Mouse (Mus musculus): ENCODE measurements around the gene Nxpe3. TPM values are rescaled to one million over a fixed set of nuclear protein-coding genes. Genes with fewer than 3 reads are reported as not detected.
A peak's percentile ranks its signal among the peaks of the same experiment; 100 is the strongest.
"Not testable (repeated sequence)": the region's sequence is repeated elsewhere in the genome, so short reads cannot be mapped to it uniquely, and the experiment has no call there.

Gene Nxpe3
- polyA plus RNA-seq, 1 experiment from 2014 or later = 0.95 TPM

DNA sequence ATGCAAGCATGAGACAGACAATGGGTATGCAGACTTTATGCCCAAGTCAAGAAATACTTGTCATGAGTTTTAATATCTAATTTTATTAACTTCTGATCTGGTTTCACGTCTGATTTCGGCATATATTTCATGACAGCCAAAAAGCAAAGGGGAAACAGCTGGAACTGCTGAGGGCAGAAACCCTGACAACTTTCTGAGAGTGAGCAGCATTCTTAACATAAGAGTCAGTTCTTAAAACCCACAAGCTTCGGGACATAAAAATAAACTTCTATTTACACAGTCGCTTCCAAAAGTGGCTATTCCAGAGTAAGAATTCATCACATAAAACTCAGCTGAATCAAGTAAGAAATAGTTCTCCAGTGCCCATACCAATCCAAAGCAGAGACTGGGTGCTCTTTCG is 52.0 kb downstream of the Nxpe3 start:
- Histone ChIP-seq H3K27me3 (ENCODE audit: low read depth, poor library complexity, severe bottlenecking) (no peaks in the 10 kb centered on the region), H3K27ac (replicated peaks) (no peak overlapping the region), H3K9me3 (replicated peaks) (0 out of 2 replicates have a peak, but pooled peaks cover 8% of the 10 kb centered on the region), H3K4me1 (peaks cover 10% of the 10 kb centered on the region), H3K4me3 (no peak overlapping the region), H3K36me3 (peaks cover 17% of the 10 kb centered on the region)
- 93% methylated on average over 5 of the region's 5 CpGs for WGBS
- no peak for DNase-seq (ENCODE audit: low spot score)

DNA sequence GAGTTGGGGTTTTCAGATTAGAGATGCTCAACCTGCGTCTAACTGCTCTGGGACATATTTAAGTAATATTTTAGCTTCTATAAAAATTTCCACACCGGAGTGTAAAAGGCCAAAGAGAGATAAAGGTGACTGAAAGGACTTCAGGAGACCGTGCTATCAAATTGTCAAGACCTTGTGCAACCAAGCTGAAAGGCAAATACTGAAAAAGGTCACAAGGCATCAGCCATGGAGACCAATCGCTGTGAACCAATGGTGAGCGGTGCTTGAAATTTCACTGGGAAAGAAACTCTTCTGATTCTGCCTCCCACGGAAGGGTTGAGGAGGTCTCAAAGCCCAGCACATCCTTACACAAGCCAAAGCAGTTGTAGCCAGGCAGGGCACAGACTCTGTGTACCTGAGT is 53.6 kb downstream of the Nxpe3 start:
- peaks cover 17% of the 10 kb centered on the region for H3K4me1 ChIP-seq
- no peak for DNase-seq (ENCODE audit: low spot score)
- WGBS = 91% methylated on average over 6 of the region's 6 CpGs

DNA sequence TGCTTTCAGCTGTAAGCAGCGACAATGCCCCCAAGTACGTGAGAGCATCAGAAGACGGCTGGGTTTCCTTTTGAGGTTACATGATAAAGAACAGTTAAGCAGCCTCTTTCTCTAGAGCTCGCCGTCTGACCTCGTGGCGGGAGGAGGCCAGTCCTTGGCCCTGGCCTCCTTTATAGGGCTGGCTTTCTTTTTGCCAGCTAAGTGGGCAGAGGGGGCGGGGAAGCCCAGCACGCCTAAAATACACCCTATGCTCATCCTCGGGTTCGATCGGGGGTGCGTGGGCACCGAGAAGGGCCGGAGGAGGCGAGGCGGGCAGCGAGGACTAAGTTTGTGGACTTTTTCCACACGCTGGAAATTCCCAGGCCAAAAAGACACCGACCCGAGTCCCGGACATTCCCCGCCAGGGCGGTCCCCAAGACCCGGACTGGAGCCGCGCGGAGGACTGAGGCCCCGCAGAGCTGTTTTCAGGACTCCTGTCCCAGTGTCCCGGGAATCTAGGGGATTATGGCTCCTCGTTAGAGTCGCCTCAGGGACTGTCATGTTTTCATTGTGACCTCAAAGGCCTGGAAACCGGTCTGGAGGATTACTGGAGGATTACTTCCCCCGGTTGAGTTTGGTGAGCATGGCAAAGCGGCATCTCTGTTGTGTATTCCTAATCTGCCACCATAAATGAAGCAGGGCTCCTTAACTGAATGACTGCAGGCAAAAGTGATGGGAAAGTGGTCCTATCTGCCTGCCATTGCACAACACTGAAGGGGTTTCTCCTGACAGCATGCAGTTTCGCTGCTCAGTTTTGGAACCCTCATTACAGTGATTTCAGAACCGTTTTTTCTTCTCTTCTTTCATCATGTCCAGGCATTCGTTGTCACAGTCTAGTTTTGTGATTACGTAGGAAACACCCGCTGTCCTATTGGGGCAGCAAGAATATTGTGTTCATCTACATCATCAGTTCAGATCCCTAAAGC is 56.3 kb downstream of the Nxpe3 start, which contains the start of gene Nfkbiz:
TSS of gene Nfkbiz (minus strand) at position 390 of the 965 bp plus-strand sequence.
- Histone ChIP-seq H3K27ac (replicated peaks) (peak within 1 kb of the TSS; percentile 98), H3K9me3 (replicated peaks) (no peaks in the 10 kb centered on the region), H3K27me3 (ENCODE audit: low read depth, poor library complexity, severe bottlenecking) (no peaks in the 10 kb centered on the region), H3K4me3 (peak within 1 kb of the TSS; percentile 58), H3K4me1 (peaks cover 30% of the 10 kb centered on the region), H3K36me3 (peaks cover 14% of the 10 kb centered on the region)
- WGBS = under 1% methylated on average over 40 of the region's 40 CpGs
- DNase-seq (ENCODE audit: low spot score) = peak; percentile 93

More for the DNA sequence above, 53.6 kb downstream of the Nxpe3 start:
- H3K36me3 ChIP-seq = peaks cover 17% of the 10 kb centered on the region
- H3K9me3 ChIP-seq (replicated peaks) = 0 out of 2 replicates have a peak, but pooled peaks cover 6% of the 10 kb centered on the region
- no peak overlapping the region for H3K4me3 ChIP-seq
- no peaks in the 10 kb centered on the region for H3K27me3 ChIP-seq (ENCODE audit: low read depth, poor library complexity, severe bottlenecking)
- no peak overlapping the region for H3K27ac ChIP-seq (replicated peaks)

DNA sequence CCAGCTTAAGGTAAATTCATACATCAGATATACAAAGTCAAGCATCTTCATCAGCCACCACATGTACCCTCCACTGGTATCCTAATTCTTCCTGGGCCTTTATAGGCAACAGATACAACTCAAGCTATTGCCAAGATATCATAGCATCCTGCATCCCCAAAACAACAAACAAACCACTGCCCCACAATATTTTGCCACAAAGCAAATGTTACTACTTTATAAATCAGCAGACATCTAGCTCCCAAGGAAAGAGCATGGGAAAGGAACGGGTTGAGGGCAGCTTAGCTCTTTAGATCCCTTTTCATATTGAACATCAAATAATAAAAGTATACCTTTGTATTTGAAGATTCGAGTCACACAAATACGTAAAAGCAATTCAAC is 57.0 kb downstream of the Nxpe3 start:
- Histone ChIP-seq H3K9me3 (replicated peaks) (no peaks in the 10 kb centered on the region), H3K36me3 (peaks cover 14% of the 10 kb centered on the region), H3K4me1 (peaks cover 30% of the 10 kb centered on the region), H3K27ac (replicated peaks) (peak overlapping the region; percentile 98), H3K27me3 (ENCODE audit: low read depth, poor library complexity, severe bottlenecking) (no peaks in the 10 kb centered on the region), H3K4me3 (peak overlapping the region; percentile 58)
- 14% methylated on average over 3 of the region's 3 CpGs for WGBS
- no peak for DNase-seq (ENCODE audit: low spot score)

DNA sequence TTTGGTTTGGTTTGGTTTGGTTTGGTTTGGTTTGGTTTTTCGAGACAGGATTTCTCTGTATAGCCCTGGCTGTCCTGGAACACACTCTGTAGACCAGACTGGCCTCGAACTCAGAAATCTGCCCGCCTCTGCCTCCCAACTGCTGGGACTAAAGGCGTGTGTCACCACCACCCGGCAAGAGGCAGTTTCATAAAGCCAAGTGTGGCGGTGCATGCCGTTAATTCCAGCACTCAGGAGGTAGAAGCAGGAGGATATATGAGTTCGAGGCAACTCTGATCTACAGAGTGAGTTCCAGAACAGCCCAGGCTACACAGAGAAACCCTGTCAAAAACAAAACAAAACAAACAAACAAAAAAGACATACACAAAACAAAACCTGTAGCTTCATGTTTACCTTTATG is 57.4 kb downstream of the Nxpe3 start:
- not testable (repeated sequence) for H3K27me3 ChIP-seq (ENCODE audit: low read depth, poor library complexity, severe bottlenecking); DNase-seq (ENCODE audit: low spot score)
- 93% methylated on average over 8 of the region's 8 CpGs for WGBS

DNA sequence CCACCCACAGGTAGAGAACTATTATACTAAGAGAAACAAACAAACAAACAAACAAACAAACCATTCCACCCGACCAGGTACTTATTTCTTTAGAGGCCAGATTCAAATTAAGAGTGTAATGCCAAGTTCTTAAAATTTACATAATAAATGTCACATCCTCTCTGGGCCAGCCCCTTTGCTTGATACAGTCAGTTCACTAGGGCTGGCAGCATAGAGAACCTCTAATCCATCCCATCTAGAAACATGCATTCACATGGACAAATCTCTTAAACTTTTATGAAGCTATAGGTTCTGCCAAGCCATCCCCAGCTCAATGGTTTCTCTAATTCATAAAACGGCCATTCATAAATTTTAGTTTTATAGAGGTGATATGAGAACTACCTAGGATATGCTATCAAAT is 57.9 kb downstream of the Nxpe3 start:
- WGBS = 84% methylated on average over 2 of the region's 2 CpGs
- H3K4me3 ChIP-seq = no peak overlapping the region
- H3K9me3 ChIP-seq (replicated peaks) = no peaks in the 10 kb centered on the region
- H3K27ac ChIP-seq (replicated peaks) = no peak overlapping the region
- no peak for DNase-seq (ENCODE audit: low spot score)
- no peaks in the 10 kb centered on the region for H3K27me3 ChIP-seq (ENCODE audit: low read depth, poor library complexity, severe bottlenecking)
- peaks cover 15% of the 10 kb centered on the region for H3K36me3 ChIP-seq
- H3K4me1 ChIP-seq = peaks cover 30% of the 10 kb centered on the region

More for the DNA sequence above, 57.4 kb downstream of the Nxpe3 start:
- peak overlapping the region; percentile 58 for H3K4me3 ChIP-seq
- peak overlapping the region; percentile 98 for H3K27ac ChIP-seq (replicated peaks)
- not testable (repeated sequence) for H3K9me3 ChIP-seq (replicated peaks)
- peaks cover 14% of the 10 kb centered on the region for H3K36me3 ChIP-seq
- H3K4me1 ChIP-seq = peaks cover 30% of the 10 kb centered on the region

DNA sequence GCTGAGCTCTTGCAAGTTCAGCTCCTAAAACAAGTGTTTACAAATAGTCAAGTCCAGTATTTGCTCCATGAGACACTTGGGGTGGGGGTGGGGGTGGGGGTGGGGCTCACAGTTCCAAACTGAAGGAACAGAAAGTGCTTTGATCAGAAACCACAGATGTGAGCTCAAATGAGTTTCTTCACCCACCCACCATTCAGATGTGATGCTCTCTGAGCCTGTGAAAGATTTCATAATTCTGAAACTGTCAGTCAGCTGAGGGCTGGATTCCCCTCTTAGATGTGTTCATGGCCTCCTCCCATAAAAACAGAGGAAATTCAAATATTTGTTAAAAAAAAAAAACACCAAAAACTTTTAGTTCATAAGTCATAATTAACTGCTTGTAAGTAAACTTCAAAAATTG is 59.3 kb downstream of the Nxpe3 start:
- H3K4me1 ChIP-seq = peaks cover 30% of the 10 kb centered on the region
- no peak overlapping the region for H3K27ac ChIP-seq (replicated peaks)
- H3K36me3 ChIP-seq = peaks cover 18% of the 10 kb centered on the region
- no peak for DNase-seq (ENCODE audit: low spot score)
- no peaks in the 10 kb centered on the region for H3K27me3 ChIP-seq (ENCODE audit: low read depth, poor library complexity, severe bottlenecking)
- H3K9me3 ChIP-seq (replicated peaks) = no peaks in the 10 kb centered on the region
- H3K4me3 ChIP-seq = no peak overlapping the region

DNA sequence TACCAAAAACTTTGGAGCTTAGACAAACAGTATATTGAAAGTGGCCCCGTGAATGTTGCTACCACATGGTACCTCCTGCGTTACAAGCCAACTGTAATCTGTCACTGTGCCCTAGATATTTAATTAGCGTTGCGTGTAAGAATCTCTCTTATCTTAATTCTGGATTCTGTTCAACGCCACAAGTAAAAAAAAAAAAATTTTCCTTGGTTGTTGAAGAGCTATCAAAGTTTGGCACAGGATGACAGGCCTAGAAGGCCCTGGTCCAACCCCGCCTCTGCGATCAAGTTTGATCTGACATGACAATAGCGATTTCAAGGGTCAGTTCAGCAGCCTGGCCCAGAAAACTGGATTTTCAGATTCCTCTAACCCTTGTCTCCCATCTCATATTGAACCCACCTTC is 62.5 kb downstream of the Nxpe3 start:
- WGBS = 90% methylated on average over 8 of the region's 8 CpGs
- DNase-seq (ENCODE audit: low spot score) = no peak
- peaks cover 15% of the 10 kb centered on the region for H3K4me1 ChIP-seq
- H3K27ac ChIP-seq (replicated peaks) = no peak overlapping the region
- H3K36me3 ChIP-seq = peaks cover 18% of the 10 kb centered on the region
- H3K4me3 ChIP-seq = no peak overlapping the region
- no peaks in the 10 kb centered on the region for H3K9me3 ChIP-seq (replicated peaks)
- no peaks in the 10 kb centered on the region for H3K27me3 ChIP-seq (ENCODE audit: low read depth, poor library complexity, severe bottlenecking)

DNA sequence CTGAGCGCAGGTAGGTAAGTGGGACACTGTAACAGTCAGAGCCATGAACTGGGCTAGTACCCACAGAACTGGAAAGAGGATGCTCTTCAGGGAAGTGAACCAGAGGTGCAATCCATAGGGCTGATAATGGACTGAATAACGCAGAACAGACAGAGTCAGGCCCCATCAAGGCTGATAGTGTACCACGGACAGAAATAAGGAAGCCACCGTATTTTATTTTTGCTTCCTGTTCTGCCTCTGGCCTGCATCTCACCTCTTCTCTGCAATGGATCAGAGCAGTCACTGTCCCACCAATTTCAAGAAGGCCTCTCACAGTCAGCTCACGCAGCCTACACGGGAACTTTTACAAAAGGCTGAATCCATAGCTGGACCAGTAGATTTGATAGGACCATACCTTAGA is 63.0 kb downstream of the Nxpe3 start:
- DNase-seq (ENCODE audit: low spot score) = no peak

DNA sequence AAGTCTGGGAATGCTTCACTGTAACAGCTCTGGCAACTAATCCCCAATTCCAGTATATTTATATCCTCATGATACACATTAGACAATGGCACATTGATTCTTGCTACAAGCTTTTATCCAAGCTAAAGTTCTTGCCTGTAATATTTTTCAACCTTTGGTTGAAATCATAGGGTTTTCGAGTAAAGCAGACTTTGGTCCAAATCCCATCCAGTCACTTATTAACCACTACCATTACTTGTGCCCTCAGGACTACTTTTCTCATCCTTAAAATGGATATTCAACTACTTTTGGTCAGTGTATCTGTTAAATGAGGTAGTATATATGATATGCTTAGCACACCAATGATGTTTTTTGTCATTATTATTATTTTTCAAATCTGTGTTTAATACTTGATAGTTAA is 63.6 kb downstream of the Nxpe3 start:
- no peaks in the 10 kb centered on the region for H3K27me3 ChIP-seq (ENCODE audit: low read depth, poor library complexity, severe bottlenecking)
- WGBS = 84% methylated on average over 1 of the region's 1 CpGs
- no peaks in the 10 kb centered on the region for H3K9me3 ChIP-seq (replicated peaks)
- no peak for DNase-seq (ENCODE audit: low spot score)
- no peak overlapping the region for H3K4me3 ChIP-seq
- H3K27ac ChIP-seq (replicated peaks) = no peak overlapping the region
- peaks cover 12% of the 10 kb centered on the region for H3K4me1 ChIP-seq
- H3K36me3 ChIP-seq = peaks cover 18% of the 10 kb centered on the region

More for the DNA sequence above, 63.0 kb downstream of the Nxpe3 start:
- H3K27me3 ChIP-seq (ENCODE audit: low read depth, poor library complexity, severe bottlenecking) = no peaks in the 10 kb centered on the region
- peaks cover 18% of the 10 kb centered on the region for H3K36me3 ChIP-seq
- H3K9me3 ChIP-seq (replicated peaks) = no peaks in the 10 kb centered on the region
- 99% methylated on average over 6 of the region's 6 CpGs for WGBS
- peaks cover 14% of the 10 kb centered on the region for H3K4me1 ChIP-seq
- no peak overlapping the region for H3K27ac ChIP-seq (replicated peaks)
- H3K4me3 ChIP-seq = no peak overlapping the region

DNA sequence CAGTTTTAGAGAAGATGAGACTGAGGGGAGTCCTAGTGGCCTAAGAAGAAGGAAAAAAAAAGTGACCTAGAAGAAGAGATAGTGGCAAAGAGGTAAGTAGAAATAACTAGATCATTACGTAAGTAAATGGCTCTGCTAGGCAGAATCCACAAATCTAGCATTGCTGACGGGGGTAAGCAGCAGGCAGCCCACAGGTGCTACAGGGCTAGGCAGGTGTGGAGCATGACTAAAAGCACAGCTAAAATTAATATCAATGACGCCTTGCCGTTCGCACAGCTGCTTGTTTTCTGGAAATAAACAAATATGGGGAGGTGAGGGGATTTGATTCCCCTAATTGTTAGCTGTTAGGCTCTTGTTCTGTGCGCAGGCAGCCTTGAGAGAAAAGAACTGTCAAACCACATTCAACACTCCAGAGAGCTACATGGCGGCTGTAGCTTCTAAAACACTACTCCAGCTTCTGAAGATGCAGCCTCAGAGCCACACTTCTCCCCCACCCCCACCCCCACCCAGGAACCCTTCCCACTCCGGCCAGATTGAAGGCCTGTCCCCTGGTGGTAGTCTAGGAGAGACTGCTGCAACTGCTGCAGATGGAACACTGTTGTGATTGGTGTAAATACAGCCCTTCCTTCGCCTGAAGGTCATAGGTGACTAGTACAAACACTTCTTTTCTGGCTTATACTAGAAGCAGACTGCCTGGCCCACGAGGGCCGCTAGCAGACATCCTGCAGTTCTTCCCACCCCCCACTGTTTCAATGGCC is 71.5 kb downstream of the Nxpe3 start:
- H3K4me1 ChIP-seq = peaks cover 34% of the 10 kb centered on the region
- peaks cover 28% of the 10 kb centered on the region for H3K27me3 ChIP-seq (ENCODE audit: low read depth, poor library complexity, severe bottlenecking)
- 49% methylated on average over 11 of the region's 11 CpGs for WGBS
- DNase-seq (ENCODE audit: low spot score) = no peak
- peaks cover under 1% of the 10 kb centered on the region for H3K36me3 ChIP-seq
- H3K27ac ChIP-seq (replicated peaks) = no peak overlapping the region
- no peaks in the 10 kb centered on the region for H3K9me3 ChIP-seq (replicated peaks)
- H3K4me3 ChIP-seq = no peak overlapping the region

DNA sequence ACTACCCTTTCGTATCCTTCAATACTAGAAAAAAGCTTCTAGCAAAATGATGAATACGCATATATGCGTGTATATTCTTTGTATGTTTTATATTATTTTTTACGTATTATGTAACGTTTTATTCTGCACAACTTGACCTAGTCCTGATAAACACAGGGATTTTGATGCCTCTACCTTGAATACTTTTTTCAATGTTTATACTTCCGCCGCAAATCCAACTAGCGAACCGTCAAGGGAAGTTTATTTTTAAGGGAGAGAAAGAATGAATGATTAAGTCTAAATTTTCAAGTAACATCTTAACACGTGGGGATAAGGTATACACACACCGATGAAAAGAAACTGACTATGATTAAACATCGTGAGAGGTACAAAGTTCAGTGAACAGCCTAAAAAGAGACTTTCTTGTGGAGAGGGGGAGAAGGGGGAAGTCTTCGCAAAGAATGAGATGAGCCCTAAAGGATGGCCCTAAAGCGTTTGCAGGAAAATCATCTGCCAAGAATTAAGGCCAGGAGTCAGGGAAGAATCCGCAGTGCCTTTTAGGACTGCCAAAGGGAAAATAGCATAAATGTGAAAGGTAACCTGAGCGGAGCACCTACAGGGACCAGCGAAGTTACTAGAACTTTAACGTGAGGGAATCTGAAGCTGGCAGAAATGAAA is 72.2 kb downstream of the Nxpe3 start:
- peaks cover 7% of the 10 kb centered on the region for H3K36me3 ChIP-seq
- peaks cover 28% of the 10 kb centered on the region for H3K27me3 ChIP-seq (ENCODE audit: low read depth, poor library complexity, severe bottlenecking)
- no peak overlapping the region for H3K27ac ChIP-seq (replicated peaks)
- H3K4me3 ChIP-seq = peak overlapping the region; percentile 78
- H3K4me1 ChIP-seq = peaks cover 34% of the 10 kb centered on the region
- no peak for DNase-seq (ENCODE audit: low spot score)
- H3K9me3 ChIP-seq (replicated peaks) = no peaks in the 10 kb centered on the region
- WGBS = 41% methylated on average over 18 of the region's 18 CpGs
